In the genomic region with DNA sequence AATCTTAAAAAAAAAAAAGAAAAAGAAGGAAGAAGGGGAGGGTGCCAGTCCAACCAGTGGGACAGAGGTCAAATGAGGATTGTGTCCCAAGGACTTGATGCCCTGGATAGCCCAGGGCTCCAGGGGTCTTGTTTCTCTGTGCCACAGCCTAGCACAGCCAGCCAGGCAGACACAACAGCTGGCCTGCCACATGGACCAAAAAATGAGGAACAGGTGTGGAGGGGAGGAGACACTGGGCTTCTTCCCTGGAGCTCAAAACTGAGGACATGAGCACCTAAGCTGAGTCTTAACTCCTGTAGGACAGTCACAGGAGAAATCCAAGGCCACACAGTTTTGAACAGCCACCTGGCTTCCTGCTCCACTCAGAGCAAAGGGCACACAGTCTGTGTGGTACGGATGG, we compare ENCODE assay signal across 34 mouse cellular contexts. TPM values are rescaled to one million over a fixed set of nuclear protein-coding genes. Genes with fewer than 3 reads are reported as not detected.
DNase-seq lines count a peak whose midpoint lies in the region; ATAC-seq and TF ChIP-seq lines count a peak whose summit lies in the region.
"Had no signal": no experiment of that assay in that cellular context is flagged by ENCODE, and none has a peak within 500 bp of the region (broad histone marks: within the 10 kb centered on the region; RNA-seq: fewer than 3 reads in every experiment).

No protein-coding gene starts in this region.

- no peaks in the 10 kb centered on the region for H3K9me3 ChIP-seq in hindbrain, embryonic 13.5 days
- no peaks in the 10 kb centered on the region for H3K9me3 ChIP-seq in hindbrain, embryonic 12.5 days (replicated peaks)
- H3K9me3 ChIP-seq in intestine, postnatal 0 days (ENCODE audit: control insufficient read depth): no peaks in the 10 kb centered on the region
- H3K9me3 ChIP-seq: liver, embryonic 12.5 days; stomach, embryonic 15.5 days had no signal

- WGBS in hindbrain, embryonic 13.5 days: 60% methylated on average over 1 of the region's 1 CpGs
- WGBS in hindbrain, embryonic 12.5 days: 53% methylated on average over 1 of the region's 1 CpGs
- WGBS in intestine, postnatal 0 days: 29% methylated on average over 1 of the region's 1 CpGs

- peak; percentile 32 for DNase-seq in embryo, embryonic 10.5 days (ENCODE audit: low spot score)
- DNase-seq in embryo, embryonic 9.5 days (ENCODE audit: extremely low spot score): no peak
- no peak for DNase-seq in heart, postnatal 4 days
- no peak for DNase-seq in heart, postnatal 36 days
- DNase-seq: adrenal gland, adult 2 months; adrenal gland, postnatal 36 days; cerebellum, adult 18-20 months; cerebellum, postnatal 14 days; gastrocnemius, adult 2 months; gastrocnemius, postnatal 36 days; heart, adult 18-20 months; kidney, adult 9 months; kidney, postnatal 14 days; liver, postnatal 0 days; lung, postnatal 4 days; midbrain, embryonic 14.5 days; right cerebral cortex, postnatal 25 days had no signal

- H3K27me3 ChIP-seq in hindbrain, embryonic 13.5 days: peaks cover 8% of the 10 kb centered on the region
- H3K27me3 ChIP-seq in hindbrain, embryonic 12.5 days: peaks cover 4% of the 10 kb centered on the region; the same call in 1 of the 2 replicates
- 0 out of 2 replicates have a peak, but pooled peaks cover 3% of the 10 kb centered on the region for H3K27me3 ChIP-seq in intestine, postnatal 0 days (replicated peaks; ENCODE audit: control insufficient read depth, insufficient read depth, low read length)
- H3K27me3 ChIP-seq: stomach, embryonic 15.5 days had no signal

- ATAC-seq in hindbrain, embryonic 13.5 days (ENCODE audit: low FRiP score): no peak
- ATAC-seq in hindbrain, embryonic 12.5 days (ENCODE audit: low FRiP score): no peak
- peak; percentile 41; the same call in 1 of the 2 replicates for ATAC-seq in intestine, postnatal 0 days
- ATAC-seq: activated CD4-positive, CD25-positive, alpha-beta regulatory T cell, adult 4 months; forebrain, embryonic 14.5 days; liver, embryonic 12.5 days; liver, postnatal 0 days had no signal

- H3K36me3 ChIP-seq in hindbrain, embryonic 13.5 days: no peaks in the 10 kb centered on the region
- H3K36me3 ChIP-seq in hindbrain, embryonic 12.5 days: no peaks in the 10 kb centered on the region
- no peaks in the 10 kb centered on the region for H3K36me3 ChIP-seq in intestine, postnatal 0 days (ENCODE audit: control insufficient read depth, insufficient read depth)
- H3K36me3 ChIP-seq: liver, embryonic 12.5 days; stomach, embryonic 15.5 days had no signal

- no peaks in the 10 kb centered on the region for H3K4me1 ChIP-seq in hindbrain, embryonic 13.5 days (replicated peaks)
- no peaks in the 10 kb centered on the region for H3K4me1 ChIP-seq in hindbrain, embryonic 12.5 days
- H3K4me1 ChIP-seq in intestine, postnatal 0 days (replicated peaks; ENCODE audit: control insufficient read depth, insufficient read depth, low read length): no peaks in the 10 kb centered on the region
- H3K4me1 ChIP-seq: liver, embryonic 12.5 days; stomach, embryonic 15.5 days had no signal

- no peak for TF ChIP-seq CTCF in intestine, postnatal 0 days (IDR thresholded peaks at IDR 0.05; ENCODE audit: low read depth)

- peak overlapping the region; percentile 26; the same call in 1 of the 2 replicates for H3K9ac ChIP-seq in hindbrain, embryonic 13.5 days
- H3K9ac ChIP-seq in hindbrain, embryonic 12.5 days: no peak overlapping the region
- no peak overlapping the region for H3K9ac ChIP-seq in intestine, postnatal 0 days (ENCODE audit: low read depth, low read length)
- H3K9ac ChIP-seq: liver, embryonic 12.5 days; liver, postnatal 0 days; stomach, embryonic 15.5 days had no signal

- intact Hi-C loops in heart, postnatal 36 days (cut with DNase I): loop anchor here (10.0 kb wide), 2 partner anchors 191 to 361 kb away; no protein-coding TSS in a partner anchor

- no peak overlapping the region for H3K27ac ChIP-seq in hindbrain, embryonic 13.5 days
- H3K27ac ChIP-seq in hindbrain, embryonic 12.5 days: no peak overlapping the region
- no peak overlapping the region for H3K27ac ChIP-seq in intestine, postnatal 0 days (ENCODE audit: low read depth, low read length)
- H3K27ac ChIP-seq: gastrocnemius, adult 2 months; liver, embryonic 12.5 days; stomach, embryonic 15.5 days had no signal

- no peak overlapping the region for H3K4me3 ChIP-seq in hindbrain, embryonic 13.5 days
- no peak overlapping the region for H3K4me3 ChIP-seq in hindbrain, embryonic 12.5 days
- H3K4me3 ChIP-seq in intestine, postnatal 0 days (ENCODE audit: low read depth, low read length): no peak overlapping the region
- H3K4me3 ChIP-seq: gastrocnemius, adult 2 months; liver, embryonic 12.5 days; stomach, embryonic 15.5 days had no signal

- H3K4me2 ChIP-seq in hindbrain, embryonic 13.5 days: no peak overlapping the region
- H3K4me2 ChIP-seq in hindbrain, embryonic 12.5 days (replicated peaks): no peak overlapping the region
- no peak overlapping the region for H3K4me2 ChIP-seq in intestine, postnatal 0 days (replicated peaks; ENCODE audit: low read depth)
- H3K4me2 ChIP-seq: heart, embryonic 11.5 days; liver, embryonic 12.5 days; stomach, embryonic 15.5 days had no signal

RNA-seq across cellular contexts. Expression of gene Gng13, which starts 20.7 kb away (rescaled TPM):
- polyA plus RNA-seq in hindbrain, embryonic 13.5 days (2015; fragmentation: Nextera tagmentation; extraction: Ambion mirVana): 1.6 TPM in 2 replicates
- 0.54 and 0.77 TPM in 2 replicates for polyA plus RNA-seq in hindbrain, embryonic 12.5 days (2016; fragmentation: Nextera tagmentation; extraction: Ambion mirVana)
- polyA plus RNA-seq in intestine, postnatal 0 days (2015; fragmentation: Nextera tagmentation; extraction: Ambion mirVana): 0.92 and 0.95 TPM in 2 replicates
- 1 to 10 TPM in 1 of 2 experiments, not detected in 1; 2.3 TPM for total RNA-seq in heart, postnatal 4 days (2021)
- under 1 TPM; 0.98 to 1.00 TPM for total RNA-seq in heart, postnatal 36 days (2021)
- total RNA-seq: gastrocnemius, adult 2 months; gastrocnemius, postnatal 36 days; hematopoietic stem cell, adult 5-6 weeks; megakaryocyte-erythroid progenitor cell, adult 5-6 weeks; neutrophil, adult 5-6 weeks had no signal
- polyA plus RNA-seq: activated CD4-positive, CD25-positive, alpha-beta regulatory T cell, adult 4 months; adrenal gland, adult 2 months; C2C12 had no signal

RNA-seq across cellular contexts. Expression of gene Chtf18, which starts 31.0 kb away (rescaled TPM):
- polyA plus RNA-seq in hindbrain, embryonic 13.5 days (2015; fragmentation: Nextera tagmentation; extraction: Ambion mirVana): 7.9 and 8.5 TPM in 2 replicates
- polyA plus RNA-seq in hindbrain, embryonic 12.5 days (2016; fragmentation: Nextera tagmentation; extraction: Ambion mirVana): 21.4 and 26.8 TPM in 2 replicates
- polyA plus RNA-seq in intestine, postnatal 0 days (2015; fragmentation: Nextera tagmentation; extraction: Ambion mirVana): 4.3 and 6.1 TPM in 2 replicates
- total RNA-seq in heart, postnatal 4 days (2021): 10 to 100 TPM; 12.6 to 13.6 TPM
- total RNA-seq in heart, postnatal 36 days (2021): 1 to 10 TPM; 1.0 to 2.1 TPM

RNA-seq across cellular contexts. Expression of gene Rpusd1, which starts 31.2 kb away (rescaled TPM):
- 23.4 and 24.2 TPM in 2 replicates for polyA plus RNA-seq in hindbrain, embryonic 13.5 days (2015; fragmentation: Nextera tagmentation; extraction: Ambion mirVana)
- polyA plus RNA-seq in hindbrain, embryonic 12.5 days (2016; fragmentation: Nextera tagmentation; extraction: Ambion mirVana): 19.3 and 20.3 TPM in 2 replicates
- polyA plus RNA-seq in intestine, postnatal 0 days (2015; fragmentation: Nextera tagmentation; extraction: Ambion mirVana): 6.7 and 7.2 TPM in 2 replicates
- 1 to 10 TPM; 5.4 to 6.6 TPM for total RNA-seq in heart, postnatal 4 days (2021)
- total RNA-seq in heart, postnatal 36 days (2021): 1 to 10 TPM; 3.7 to 5.1 TPM

RNA-seq across cellular contexts. Expression of gene Mslnl, which starts 39.6 kb away (rescaled TPM):
- polyA plus RNA-seq in hindbrain, embryonic 13.5 days (2015; fragmentation: Nextera tagmentation; extraction: Ambion mirVana): not detected in 2 replicates
- polyA plus RNA-seq in hindbrain, embryonic 12.5 days (2016; fragmentation: Nextera tagmentation; extraction: Ambion mirVana): not detected in 2 replicates
- polyA plus RNA-seq in intestine, postnatal 0 days (2015; fragmentation: Nextera tagmentation; extraction: Ambion mirVana): not detected in 2 replicates
- not detected for total RNA-seq in heart, postnatal 4 days (2021)
- total RNA-seq in heart, postnatal 36 days (2021): not detected
- total RNA-seq: adrenal gland, adult 2 months; adrenal gland, postnatal 36 days; CH12.LX; gastrocnemius, adult 2 months; gastrocnemius, postnatal 36 days; heart, adult 18-20 months; hematopoietic stem cell, adult 5-6 weeks; layer of hippocampus, postnatal 10 days; left cerebral cortex, postnatal 14 days; megakaryocyte-erythroid progenitor cell, adult 5-6 weeks; neutrophil, adult 5-6 weeks had no signal
- polyA plus RNA-seq: brain, embryonic 14.5 days; C2C12; forebrain, embryonic 14.5 days; heart, embryonic 11.5 days; intestine, embryonic 14.5 days; liver, embryonic 12.5 days; liver, postnatal 0 days; midbrain, embryonic 14.5 days; stomach, embryonic 15.5 days had no signal

RNA-seq across cellular contexts. Expression of gene Msln, which starts 57.9 kb away (rescaled TPM):
- 0.34 TPM in 1 of 2 replicates, not detected in the other for polyA plus RNA-seq in hindbrain, embryonic 13.5 days (2015; fragmentation: Nextera tagmentation; extraction: Ambion mirVana)
- 0.75 TPM in 1 of 2 replicates, not detected in the other for polyA plus RNA-seq in hindbrain, embryonic 12.5 days (2016; fragmentation: Nextera tagmentation; extraction: Ambion mirVana)
- polyA plus RNA-seq in intestine, postnatal 0 days (2015; fragmentation: Nextera tagmentation; extraction: Ambion mirVana): 48.2 and 57.0 TPM in 2 replicates
- 10 to 100 TPM; 38.4 to 43.3 TPM for total RNA-seq in heart, postnatal 4 days (2021)
- 10 to 100 TPM; 16.1 to 22.2 TPM for total RNA-seq in heart, postnatal 36 days (2021)
- total RNA-seq: CH12.LX; hematopoietic stem cell, adult 5-6 weeks; megakaryocyte-erythroid progenitor cell, adult 5-6 weeks had no signal
- polyA plus RNA-seq: activated CD4-positive, CD25-positive, alpha-beta regulatory T cell, adult 4 months; midbrain, embryonic 14.5 days had no signal
